Mouse (Mus musculus): ENCODE measurements around the gene Gp1ba.

DNA sequence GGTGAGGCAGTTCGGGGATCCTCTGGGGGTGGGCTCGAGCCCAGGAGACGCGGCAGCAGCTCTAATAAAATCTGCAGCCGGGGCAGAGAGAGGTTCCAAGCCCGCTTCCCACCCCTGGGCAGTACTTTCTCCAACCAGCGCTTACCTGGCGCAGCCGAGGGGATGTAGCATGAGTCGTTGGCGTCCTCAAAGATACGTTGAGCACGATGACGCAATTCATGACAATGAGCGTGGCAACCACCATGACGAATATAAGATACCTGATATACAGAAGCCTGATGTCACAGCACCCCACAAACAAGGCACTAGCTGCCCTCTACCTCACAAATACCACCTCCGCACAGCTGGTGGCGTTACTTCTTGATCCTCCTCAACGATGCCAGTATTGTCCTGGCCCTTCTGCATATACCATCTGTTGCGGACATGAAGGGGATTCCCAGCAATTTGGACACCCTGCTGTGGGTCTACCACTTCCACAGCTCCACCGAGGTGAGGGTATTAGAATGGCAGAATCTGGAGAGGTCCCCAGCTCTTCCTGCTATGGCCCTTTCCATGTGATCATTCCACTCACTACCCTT lies 23.3 kb upstream of the Gp1ba start, which contains the start of gene 4930544D05Rik:
- no peak for TF ChIP-seq CTCF (IDR thresholded peaks at IDR 0.05; ENCODE audit: control insufficient read depth, insufficient read depth, insufficient replicate concordance, low read depth, low read length)
- TF ChIP-seq POLR2A (IDR thresholded peaks at IDR 0.05; ENCODE audit: control insufficient read depth, low read depth, low read length): peak; percentile 82; the same call in 1 of the 2 replicates

Measured in testis, adult 2 months (tissue).